Mouse (Mus musculus) cerebellum, postnatal 10 days (tissue): ENCODE data around the gene Vps37b.
"Not testable (repeated sequence)": the region's sequence is repeated elsewhere in the genome, so short reads cannot be mapped to it uniquely, and the experiment has no call there.

Source experiments
- DNase-seq, 2 experiments: peaks; one replicate each; pipeline ENCODE4 v3.0.0; 2021; ENCODE audit warnings: mixed read lengths in 2 of 2

Vps37b gene

GRCm38 (mm10) chr5:124032001-124032508 is at the start of gene Vps37b:
TSS of gene Vps37b (minus strand) at chr5:124032270.
- peak; percentile 98 for DNase-seq

DNA sequence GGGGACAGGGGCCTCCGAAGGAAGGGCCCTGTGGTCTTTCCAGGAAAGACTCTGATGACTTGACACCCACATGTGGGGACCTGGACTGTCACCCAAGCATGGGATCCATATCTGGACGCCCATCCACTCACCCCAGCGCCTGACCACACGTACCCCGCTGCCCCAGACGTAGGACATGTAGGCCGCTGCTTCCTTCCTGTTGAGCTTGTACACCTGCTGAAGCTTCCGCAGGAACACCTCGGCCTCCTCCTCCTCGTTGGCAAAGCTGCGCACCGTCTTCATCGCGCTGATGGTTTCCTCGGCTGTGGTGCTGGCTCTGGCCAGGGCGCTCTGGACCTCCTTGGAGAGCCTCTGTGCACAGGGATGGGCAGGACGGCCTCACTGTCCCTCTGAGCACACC is 47.8 kb upstream of the Vps37b start:
- no peak for DNase-seq

DNA sequence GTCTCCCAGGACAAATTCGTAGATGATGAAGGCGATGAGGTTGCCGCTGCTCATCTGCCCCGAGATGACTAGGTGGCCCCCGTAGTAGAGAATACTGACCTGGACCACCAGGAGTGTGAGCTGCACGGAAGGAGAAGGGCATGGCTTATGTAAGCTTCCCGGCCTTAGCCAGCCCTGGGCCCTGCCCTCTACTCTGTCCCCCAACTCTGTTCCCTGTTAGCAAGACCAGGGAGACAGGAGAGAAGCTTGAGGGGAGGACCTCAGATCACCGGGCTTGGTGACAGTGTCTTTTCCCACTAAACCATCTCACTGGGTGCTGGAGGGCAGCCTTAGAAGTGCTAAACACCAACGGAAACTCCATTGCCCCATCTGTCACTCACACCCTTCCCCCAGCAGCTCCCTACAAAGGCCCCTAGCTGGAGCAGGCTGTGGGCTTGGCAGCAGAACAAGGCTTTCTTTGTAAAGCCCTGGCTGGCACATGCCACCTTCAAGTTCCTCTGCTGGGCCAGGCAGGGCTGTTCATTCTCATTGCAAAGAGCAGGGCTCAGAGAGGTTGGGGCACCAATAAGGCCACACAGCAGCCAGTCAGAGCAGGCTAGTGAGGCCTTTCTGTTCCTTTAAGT is 46.8 kb upstream of the Vps37b start:
- DNase-seq: peak; percentile 76 to 88

DNA sequence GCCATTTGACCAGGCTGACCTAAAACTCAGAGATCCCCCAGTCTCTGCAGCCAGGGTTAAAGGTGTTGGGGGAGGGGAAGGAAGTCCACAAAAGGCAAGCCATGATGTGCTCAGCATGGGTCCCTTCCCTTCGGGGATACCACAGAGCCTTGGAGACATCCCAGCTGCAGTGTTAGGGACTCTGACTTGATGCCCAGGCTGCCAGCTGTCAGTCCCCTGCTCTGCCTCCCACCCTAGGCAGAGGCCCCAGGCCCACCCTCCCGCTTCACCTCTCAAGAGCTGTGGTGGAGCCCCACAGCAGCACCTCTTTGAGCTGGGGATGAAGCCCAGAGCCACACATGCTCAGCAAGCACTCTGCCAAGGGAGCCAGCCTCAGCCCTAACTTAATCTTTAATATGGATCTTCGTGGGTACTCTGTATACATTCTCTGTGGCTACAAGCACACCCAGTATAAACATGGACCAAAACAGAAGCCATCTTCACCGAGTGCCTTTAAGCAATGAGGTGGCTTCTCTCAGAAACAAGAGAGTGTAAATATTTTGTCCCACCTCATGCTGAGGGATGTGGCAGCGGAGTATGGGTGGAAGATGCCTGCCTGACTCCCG is 45.9 kb upstream of the Vps37b start:
- DNase-seq: peak in 1 of 2 experiments; percentile 54

- no peak for DNase-seq
These were observed 45.2 kb upstream of the Vps37b start for GRCm38 (mm10) chr5:124077241-124077640.

- DNase-seq: no peak
These were observed 44.5 kb upstream of the Vps37b start for GRCm38 (mm10) chr5:124076559-124076958.

GRCm38 (mm10) chr5:124075716-124076115 is 43.6 kb upstream of the Vps37b start:
- DNase-seq: no peak

GRCm38 (mm10) chr5:124074845-124075307 is 42.8 kb upstream of the Vps37b start:
- no peak for DNase-seq

GRCm38 (mm10) chr5:124073682-124074081 is 41.6 kb upstream of the Vps37b start:
- peak in 1 of 2 experiments; percentile 56 for DNase-seq

- no peak for DNase-seq
These were observed 37.6 kb upstream of the Vps37b start for GRCm38 (mm10) chr5:124069657-124070056.

- peak; percentile 65 to 79 for DNase-seq
These were observed 30.2 kb upstream of the Vps37b start for GRCm38 (mm10) chr5:124062037-124062824.

GRCm38 (mm10) chr5:124059677-124060076 is 27.6 kb upstream of the Vps37b start:
- DNase-seq: no peak

DNA sequence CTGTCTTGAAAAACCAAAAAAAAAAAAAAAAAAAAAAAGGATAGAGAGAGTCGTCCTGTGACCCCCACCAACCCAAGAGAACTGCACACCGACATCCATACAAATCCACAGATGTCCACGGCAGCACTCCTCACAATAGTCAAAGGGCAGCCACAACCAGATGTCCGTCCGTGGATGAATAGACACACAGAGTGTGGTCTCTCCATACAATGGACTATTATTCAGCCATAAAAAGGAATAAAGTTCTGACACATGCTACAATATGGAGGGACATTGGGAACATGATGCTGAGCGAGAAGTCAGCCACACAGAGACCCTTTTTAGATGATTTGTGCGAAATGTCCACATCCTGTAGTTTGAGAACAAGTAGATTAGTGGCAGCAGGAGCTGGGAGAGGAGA is 26.7 kb upstream of the Vps37b start:
- DNase-seq: no peak

DNA sequence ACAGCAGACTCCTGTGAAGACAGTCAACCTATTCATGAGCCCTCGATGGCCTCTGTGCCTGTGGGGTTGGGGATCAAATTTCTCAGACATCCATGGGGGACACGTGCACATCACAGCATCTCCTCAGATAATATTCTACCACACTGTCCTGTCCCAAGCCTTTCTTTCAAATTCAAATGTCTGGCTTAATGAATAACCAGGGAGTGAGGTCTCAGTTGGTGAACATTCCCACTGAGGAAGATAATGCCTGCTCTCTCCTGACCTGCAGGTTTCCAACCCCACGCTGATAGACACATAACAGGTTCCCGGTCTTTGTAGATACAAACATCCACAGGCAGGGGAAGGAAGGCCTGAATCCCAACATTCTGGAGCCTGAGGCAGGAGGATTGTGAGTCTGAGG is 24.9 kb upstream of the Vps37b start:
- no peak for DNase-seq

DNA sequence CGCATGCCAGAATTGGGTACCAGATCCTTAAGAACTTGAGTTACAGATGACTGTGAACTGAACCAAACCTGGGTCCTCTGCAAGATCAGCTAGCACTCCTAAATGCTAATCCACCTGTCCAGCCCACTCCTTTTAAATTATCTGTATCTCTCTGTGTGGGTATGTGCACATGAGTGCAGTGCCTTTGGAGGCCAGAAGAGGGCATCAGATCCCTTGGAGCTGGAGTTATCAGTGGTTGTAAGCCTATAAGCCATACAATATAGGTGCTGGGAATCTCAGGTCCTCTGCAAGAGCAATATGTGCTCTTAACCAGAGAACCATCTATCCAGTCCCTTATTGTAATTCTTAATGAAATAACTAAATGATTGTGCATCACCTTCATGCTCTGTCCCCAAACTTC is 24.1 kb upstream of the Vps37b start:
- DNase-seq: no peak

GRCm38 (mm10) chr5:124052641-124053040 is 20.6 kb upstream of the Vps37b start:
- DNase-seq: not testable (repeated sequence)

DNA sequence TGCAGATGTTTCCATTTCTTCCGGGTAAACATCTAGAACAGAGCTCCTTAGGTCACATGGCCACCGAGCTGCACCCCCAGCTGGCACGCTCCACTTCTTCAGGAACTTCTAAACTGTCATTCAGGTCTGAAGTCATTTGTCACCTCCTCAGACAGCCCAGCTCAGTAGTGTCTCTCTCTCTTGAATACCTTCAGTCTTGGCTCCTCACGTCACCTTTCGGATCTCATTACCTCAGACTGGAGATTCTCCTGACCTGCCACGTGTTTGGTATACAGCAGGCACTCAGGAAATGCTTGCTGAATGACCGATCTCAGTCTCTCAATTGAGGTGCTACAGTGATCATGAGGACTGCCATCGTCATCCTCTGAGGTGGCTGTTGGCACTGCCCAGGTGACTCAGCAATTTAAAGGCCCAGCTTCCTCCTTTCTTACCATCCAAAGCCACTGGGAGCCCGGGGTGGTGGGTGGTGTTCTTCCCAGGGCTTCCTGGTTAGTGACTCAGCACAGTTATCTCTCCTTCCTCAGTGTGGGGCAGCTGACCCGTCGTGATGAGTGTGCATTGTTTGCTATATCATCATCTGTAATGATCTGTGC is 19.9 kb upstream of the Vps37b start:
- no peak for DNase-seq

- no peak for DNase-seq
These were observed 18.3 kb upstream of the Vps37b start for GRCm38 (mm10) chr5:124050095-124051050.

DNA sequence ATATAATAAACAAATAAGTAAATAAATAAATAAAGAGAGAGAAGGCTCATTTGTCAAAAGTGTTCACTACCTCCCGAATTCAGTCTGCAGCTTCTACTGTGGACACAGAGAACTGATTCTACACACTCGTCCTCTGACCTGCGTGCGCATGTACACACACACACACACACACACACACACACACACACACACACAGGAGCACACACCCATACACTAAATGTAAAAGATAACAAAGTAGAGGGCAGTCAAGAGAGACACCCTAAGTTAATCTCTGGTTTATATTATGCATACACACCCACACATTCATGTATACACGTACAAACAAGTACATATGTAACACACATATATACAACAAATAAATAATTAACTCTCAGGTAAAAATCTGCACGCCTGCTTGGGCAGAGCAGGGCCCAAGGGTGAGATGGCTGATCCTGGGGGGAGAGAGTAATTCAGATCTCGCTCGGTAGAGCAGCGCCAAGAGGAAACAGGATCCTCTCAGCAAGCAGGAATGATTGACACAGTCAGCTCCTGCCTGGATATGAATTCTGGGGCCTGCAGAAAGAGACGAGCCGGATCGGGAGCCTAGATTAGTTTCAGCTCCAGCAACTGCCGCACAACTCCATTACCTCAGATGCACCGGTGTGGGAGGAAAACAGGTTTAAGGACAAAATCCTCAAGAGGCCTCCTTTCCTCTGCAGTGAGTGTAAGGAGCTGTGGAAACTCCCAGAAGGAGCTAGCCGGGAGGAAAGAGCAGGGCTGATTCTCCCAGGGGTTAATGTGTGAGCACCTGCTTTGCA is 17.4 kb upstream of the Vps37b start:
- DNase-seq: no peak

- peak; percentile 55 to 61 for DNase-seq
These were observed 14.8 kb upstream of the Vps37b start for GRCm38 (mm10) chr5:124046741-124047401.
